Mouse (Mus musculus): Measurements from ENCODE around the gene Tmem222.

Gene Tmem222

DNA sequence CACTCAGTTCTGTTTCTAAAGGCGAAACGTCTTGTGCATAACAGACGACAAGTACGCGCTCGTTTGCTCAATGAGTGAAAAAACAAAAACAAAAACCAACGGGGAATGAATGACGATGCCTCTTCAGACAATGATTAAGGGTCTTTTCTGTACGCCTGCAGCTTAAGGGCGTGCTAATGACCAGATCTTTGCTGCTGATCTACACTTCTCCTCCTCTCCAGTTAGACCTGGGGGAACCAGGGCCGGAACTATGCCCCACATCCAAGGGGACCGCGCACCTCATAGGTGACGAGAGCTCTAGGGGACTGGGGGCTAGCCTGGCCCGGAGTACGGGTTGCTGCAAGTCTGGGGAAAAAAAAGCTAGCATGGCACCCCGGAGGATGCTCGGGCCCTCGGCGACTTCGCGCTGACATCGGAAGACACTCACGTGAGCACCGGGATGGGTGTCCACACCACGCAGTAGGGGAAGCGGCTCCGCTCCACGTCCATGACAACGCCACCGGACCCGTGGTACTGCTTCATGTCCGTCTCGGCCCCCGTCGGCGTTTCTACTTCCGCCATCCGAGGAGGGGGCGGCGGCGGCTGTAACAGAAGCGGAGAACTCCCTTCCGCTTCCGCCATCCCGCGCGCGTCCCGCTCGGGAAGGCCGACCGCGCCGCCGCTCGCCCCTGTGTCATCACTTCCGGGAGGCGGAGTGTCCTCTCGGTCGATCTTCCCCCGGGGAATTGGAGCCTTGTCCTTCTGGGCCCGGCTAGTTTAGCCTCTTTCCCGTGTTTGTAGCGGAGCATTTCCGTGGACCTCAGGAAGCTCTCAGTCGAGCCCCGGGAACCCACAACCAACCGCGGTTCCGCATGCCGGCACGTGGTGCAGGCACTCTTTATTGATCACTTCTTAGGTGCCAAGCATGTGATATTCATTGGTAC is at the start of gene Tmem222:
Tmem222 (minus strand) TSS at position 689 of the 923 bp plus-strand sequence.
- peak; percentile 91 for DNase-seq (ENCODE audit: low read depth)

DNA sequence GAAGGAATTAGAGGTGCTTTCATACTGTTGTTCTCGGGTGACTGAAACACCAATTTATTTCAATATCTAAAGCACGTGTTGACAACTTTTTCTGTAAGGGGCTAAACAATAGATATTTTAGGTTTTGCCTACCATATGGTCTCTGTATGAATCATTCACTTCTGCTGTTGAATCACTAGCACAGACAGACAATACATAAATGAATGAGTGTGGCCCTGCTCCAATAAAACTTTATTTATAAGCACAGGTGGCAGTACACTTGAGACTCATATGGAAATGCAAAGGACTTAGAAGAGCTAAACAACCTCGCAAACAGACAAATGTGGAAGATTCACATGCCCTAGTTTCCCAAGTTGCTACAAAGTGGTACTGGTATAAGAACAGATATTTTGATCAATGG is 42.1 kb upstream of the Tmem222 start:
- DNase-seq (ENCODE audit: low read depth): no peak

DNA sequence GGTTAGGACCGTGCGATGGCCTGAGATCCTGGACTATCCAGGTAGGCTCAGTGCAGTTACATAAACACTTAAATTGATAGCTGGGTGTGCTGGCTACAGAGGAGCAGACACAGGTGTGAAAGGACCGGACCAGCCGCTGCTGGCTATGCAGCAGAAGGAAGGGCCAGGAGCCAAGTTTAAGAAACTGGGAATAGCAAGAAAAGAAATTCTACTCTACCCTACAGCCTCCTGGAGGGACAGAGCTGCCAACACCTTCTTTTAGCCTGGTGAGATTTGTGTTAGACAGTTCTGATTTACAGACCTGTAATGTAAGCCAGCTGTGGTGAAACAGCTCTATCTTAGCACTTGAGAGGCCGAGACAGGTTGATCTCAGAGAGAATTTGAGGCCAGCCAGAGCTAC is 38.4 kb upstream of the Tmem222 start:
- DNase-seq (ENCODE audit: low read depth): no peak

- no peak for DNase-seq (ENCODE audit: low read depth)
Observed at GRCm38 (mm10) chr4:133314896-133315295, 37.3 kb upstream of the Tmem222 start.

- peak; percentile 79 for DNase-seq (ENCODE audit: low read depth)
Observed at GRCm38 (mm10) chr4:133309948-133310347, 32.4 kb upstream of the Tmem222 start.

GRCm38 (mm10) chr4:133307331-133307730 is 29.7 kb upstream of the Tmem222 start:
- peak; percentile 46 for DNase-seq (ENCODE audit: low read depth)

GRCm38 (mm10) chr4:133305825-133306224 is 28.2 kb upstream of the Tmem222 start:
- no peak for DNase-seq (ENCODE audit: low read depth)

GRCm38 (mm10) chr4:133304770-133305169 is 27.2 kb upstream of the Tmem222 start:
- DNase-seq (ENCODE audit: low read depth): no peak

DNA sequence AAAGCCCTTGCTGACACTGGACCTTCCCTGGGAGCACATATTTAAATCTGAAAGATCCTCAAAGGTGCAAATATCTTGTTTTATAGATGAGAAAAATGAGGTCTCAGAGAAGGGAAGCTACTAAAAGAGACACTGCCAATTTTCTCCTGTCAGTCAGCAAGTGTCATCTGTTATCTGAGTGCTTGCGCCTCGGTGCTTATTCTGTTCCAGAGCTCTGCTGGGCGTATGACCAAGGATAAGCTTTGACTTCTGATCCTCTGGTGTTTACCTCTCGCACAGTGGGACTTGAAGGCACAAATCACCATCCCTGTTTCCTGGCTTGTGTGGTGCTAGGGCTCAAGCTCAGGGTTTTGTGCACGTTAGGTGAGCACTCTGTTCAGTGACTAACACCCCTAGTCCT is 25.1 kb upstream of the Tmem222 start:
- no peak for DNase-seq (ENCODE audit: low read depth)

DNA sequence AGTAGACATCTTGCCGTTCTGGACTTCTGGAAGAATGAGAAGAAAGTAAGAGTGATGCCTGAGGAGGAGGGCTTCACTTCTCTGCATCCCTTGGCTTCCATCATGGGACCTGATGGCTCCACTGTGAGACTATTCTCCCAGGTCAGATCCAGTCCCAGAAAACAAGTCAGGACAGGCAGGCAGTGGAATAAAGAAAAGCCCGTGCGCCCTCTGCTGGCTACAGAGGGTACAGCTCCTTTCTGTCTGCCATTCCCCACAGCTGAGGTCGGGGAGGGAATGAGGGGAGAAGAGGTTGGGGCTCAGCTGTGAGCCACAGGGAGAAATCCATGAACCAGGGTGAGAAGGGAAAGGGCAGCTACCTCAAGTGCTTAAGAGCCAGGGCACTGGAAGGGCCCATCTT is 24.2 kb upstream of the Tmem222 start:
- DNase-seq (ENCODE audit: low read depth): peak; percentile 52

GRCm38 (mm10) chr4:133300421-133300820 is 22.8 kb upstream of the Tmem222 start:
- no peak for DNase-seq (ENCODE audit: low read depth)

DNA sequence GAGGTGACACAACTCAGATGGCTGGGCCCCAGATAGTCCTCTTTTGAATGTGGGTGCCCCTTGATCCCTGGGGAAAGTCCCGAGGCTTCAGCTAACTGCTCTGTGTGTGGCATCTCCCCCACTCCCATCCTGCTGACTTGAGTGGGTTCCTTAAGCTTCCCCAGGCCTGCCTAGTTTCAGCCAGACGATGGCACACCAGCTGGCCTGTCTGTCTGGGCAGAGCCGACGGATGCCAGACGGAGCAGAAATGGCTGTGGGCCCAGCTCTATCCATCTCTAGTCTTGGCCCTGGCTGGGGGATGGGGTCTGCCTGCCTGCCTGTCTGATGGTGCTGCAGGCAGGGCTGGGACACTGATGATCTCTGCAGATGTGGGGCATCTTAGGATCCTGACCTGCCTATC is 22.1 kb upstream of the Tmem222 start:
- no peak for DNase-seq (ENCODE audit: low read depth)

DNA sequence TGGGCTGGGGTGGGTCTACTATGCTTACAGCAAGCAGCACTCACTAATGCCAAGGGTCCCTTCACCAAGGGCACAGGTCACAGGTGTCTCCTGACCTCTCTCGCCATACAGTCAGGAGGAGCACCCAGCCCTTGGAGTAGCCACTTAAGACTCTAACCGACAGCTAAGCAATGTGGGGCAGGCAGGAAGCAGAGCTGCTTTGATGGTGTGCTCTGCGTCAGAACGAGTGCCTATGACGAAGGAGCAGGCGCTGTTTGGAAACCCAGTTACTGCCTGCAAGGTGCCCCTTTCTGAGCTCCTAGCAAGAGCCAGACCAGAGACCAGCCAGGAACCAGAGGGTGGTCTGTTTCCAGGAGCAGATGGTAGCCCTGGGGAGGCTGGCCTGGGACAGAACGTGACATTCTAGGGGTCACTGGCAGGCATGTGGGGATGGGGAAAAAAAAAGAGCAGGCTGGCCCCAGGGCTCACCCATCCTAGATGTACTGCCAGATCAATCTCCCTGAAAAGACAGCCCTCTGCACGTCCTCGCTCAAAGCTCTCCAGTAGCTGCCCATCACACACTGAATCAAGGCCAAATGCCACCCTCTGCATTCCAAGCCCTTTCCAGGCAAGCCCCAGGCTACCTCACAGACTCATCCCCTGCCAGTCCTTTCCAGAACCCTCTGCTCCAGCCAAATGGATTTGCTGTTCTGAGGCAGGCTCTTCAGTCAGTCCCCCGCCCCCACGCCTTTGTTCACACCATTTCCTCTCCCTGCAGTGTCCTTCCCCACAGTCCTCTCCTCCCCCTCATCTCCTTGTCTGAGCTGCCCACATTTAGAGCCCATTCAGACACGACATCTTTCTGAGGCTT is 21.1 kb upstream of the Tmem222 start:
- no peak for DNase-seq (ENCODE audit: low read depth)

- peak; percentile 42 for DNase-seq (ENCODE audit: low read depth)
Observed at GRCm38 (mm10) chr4:133297801-133298238, 20.2 kb upstream of the Tmem222 start.

- DNase-seq (ENCODE audit: low read depth): no peak
Observed at GRCm38 (mm10) chr4:133297360-133297759, 19.8 kb upstream of the Tmem222 start.

- DNase-seq (ENCODE audit: low read depth): no peak
Observed at GRCm38 (mm10) chr4:133294084-133294483, 16.5 kb upstream of the Tmem222 start.

- DNase-seq (ENCODE audit: low read depth): no peak
Observed at GRCm38 (mm10) chr4:133292901-133293843, 15.6 kb upstream of the Tmem222 start.

DNA sequence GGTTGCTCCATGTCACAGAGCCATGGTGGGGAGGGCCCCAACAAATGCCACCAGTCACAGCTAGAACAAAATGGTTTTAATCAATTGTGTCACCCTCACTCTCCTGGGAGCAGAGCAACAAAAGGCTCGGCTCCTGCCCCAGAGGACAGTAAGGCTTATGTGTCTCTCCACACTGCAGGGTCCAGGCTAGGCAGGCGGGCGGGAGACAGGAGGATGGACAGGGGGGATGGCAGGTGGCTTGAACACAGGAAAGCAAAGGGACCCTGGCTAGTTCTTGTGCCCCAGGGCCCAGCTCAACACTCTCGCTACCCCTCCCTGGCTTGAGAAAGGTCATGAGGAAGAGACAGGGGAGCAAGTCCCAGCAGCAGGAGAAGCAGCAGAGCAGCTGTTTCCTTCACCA is 14.8 kb upstream of the Tmem222 start:
- DNase-seq (ENCODE audit: low read depth): no peak

DNA sequence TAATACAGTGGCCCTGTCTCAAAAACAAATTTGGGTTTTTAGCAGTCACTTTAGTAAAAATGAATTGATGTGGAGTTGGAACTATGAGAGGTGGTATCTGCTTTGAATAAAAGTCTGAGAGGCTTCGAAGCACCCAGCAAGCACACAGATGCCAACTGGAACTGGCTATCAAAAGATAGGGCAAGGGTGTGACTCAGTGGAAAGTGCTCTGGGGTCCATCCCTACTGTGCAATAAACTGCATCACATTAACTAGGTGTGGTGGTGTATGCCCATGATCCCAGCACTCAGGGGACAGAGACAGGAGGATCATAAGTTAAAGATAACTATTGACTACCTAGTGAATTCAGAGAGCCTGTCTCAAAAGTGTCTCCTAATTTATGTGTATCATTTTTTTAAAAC is 13.7 kb upstream of the Tmem222 start:
- DNase-seq (ENCODE audit: low read depth): no peak

DNA sequence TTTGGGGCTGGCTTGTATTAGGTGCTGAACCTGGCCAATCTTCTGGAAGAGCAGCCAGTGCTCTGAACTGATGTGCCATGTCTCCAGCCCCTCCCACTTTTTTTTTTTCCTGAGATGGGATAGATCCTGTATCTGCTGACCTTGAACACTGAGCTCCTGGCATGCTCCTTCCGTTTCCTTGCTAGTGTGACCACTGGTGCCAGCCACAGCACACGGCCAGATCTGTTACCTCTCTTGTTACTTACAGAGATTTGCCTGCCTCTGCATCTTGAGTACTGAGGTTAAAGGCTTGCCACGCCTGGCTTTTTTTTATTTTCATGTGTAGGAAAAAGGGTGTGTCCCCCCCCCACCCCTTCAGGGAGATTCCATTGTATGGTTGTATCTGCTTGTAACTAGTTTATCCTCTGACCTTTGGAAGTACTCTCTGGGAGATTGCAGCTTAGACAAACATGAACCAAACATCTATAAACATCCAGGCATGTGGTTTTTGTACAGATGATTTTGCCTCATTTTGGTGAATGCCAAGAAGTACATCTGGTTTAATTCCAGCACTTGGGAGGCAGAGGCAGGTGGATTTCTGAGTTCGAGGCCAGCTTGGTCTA is 9.0 kb upstream of the Tmem222 start:
- DNase-seq (ENCODE audit: low read depth): no peak

DNA sequence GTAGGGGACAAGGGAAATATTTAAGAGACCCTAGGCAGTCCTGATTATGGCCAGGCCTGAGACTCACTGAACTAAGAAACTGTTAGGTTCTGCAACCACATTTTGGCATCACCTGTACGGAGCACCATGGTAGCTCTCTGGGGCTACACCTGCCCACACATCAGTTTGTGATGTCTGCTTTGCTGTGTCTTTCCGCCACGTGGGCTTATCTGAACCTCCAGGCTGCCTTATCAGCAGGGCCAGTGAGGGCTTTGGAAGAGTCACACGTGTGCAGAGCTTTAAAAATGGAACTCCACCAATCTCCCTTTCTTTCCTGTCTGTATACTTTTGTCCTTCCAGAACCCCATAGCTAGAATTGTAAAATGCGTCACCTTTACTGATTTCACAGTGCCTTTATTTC is 8.4 kb upstream of the Tmem222 start:
- DNase-seq (ENCODE audit: low read depth): peak; percentile 60
